Mouse (Mus musculus) stomach, embryonic 16.5 days (tissue): Measurements from ENCODE around the gene Dnah2. TPM values are rescaled to one million over a fixed set of nuclear protein-coding genes. Genes with fewer than 3 reads are reported as not detected.
"Not testable (repeated sequence)": the region's sequence is repeated elsewhere in the genome, so short reads cannot be mapped to it uniquely, and the experiment has no call there.

Experiments
- ATAC-seq: fragments of 200-750 bp; cut with Nextera tagmentation; 2 replicates; pipeline ENCODE4 v1.8.0; 2017; ENCODE audit warnings: moderate number of reproducible peaks, moderate TSS enrichment; ENCODE audit not compliant: insufficient read depth, low FRiP score
- H3K27ac ChIP-seq: fragments of 300-500 bp; sonication (generic); 2 replicates; pipeline ENCODE4 v1.5.1; 2014; ENCODE audit warnings: low read length
- H3K27me3 ChIP-seq: fragments of 300-500 bp; sonication (generic); 2 replicates; pipeline ENCODE4 v1.6.1; 2014; ENCODE audit warnings: low read length, control low read depth, mixed read lengths; ENCODE audit not compliant: control insufficient read depth, insufficient read depth
- H3K36me3 ChIP-seq: fragments of 300-500 bp; sonication (generic); 2 replicates; pipeline ENCODE4 v1.6.1; 2014; ENCODE audit warnings: low read length; ENCODE audit not compliant: control insufficient read depth, insufficient read depth
- H3K4me1 ChIP-seq: fragments of 300-500 bp; sonication (generic); 2 replicates; pipeline ENCODE4 v1.6.1; 2014; ENCODE audit warnings: low read length, control low read depth, mixed read lengths; ENCODE audit not compliant: control insufficient read depth, insufficient read depth
- H3K4me2 ChIP-seq: fragments of 300-500 bp; sonication (generic); 2 replicates; pipeline ENCODE4 v1.6.1; 2014; ENCODE audit warnings: low read depth, low read length, mixed read lengths
- H3K4me3 ChIP-seq: fragments of 300-500 bp; sonication (generic); replicated peaks from 2 replicates; pipeline ENCODE4 v1.5.1; 2014; ENCODE audit warnings: mild to moderate bottlenecking, low read length
- H3K9ac ChIP-seq: fragments of 300-500 bp; sonication (generic); 2 replicates; pipeline ENCODE4 v1.6.1; 2014; ENCODE audit warnings: low read length
- H3K9me3 ChIP-seq: fragments of 300-500 bp; sonication (generic); replicated peaks from 2 replicates; pipeline ENCODE4 v1.6.1; 2016; ENCODE audit warnings: low read length, control low read depth; ENCODE audit not compliant: control insufficient read depth
- WGBS: fragments of 180-500 bp; shearing (Covaris S2); extraction: QIAGEN DNeasy Blood & Tissue Kit; methylation state at CpG from one replicate; pipeline ENCODE4 v1.1.7; 2014; 5-methylcytosine and 5-hydroxymethylcytosine counted together
- polyA plus RNA-seq: library from polyadenylated mRNA; unstranded; fragments of >200 nt; fragmentation: Nextera tagmentation; extraction: Ambion mirVana; gene quantifications from 2 replicates; pipeline ENCODE4 v1.2.1, GENCODE M21; 2015

Gene Dnah2
- polyA plus RNA-seq, 1 experiment from 2014 or later = 0.54 TPM

GRCm38 (mm10) chr11:69545957-69546356, 3.0 kb downstream of the Dnah2 start:
- 11% methylated on average over 7 of the region's 7 CpGs for WGBS
- Histone ChIP-seq H3K4me3 (peak overlapping the region; percentile 57), H3K9ac (peak overlapping the region; percentile 77), H3K4me1 (peaks cover 8% of the 10 kb centered on the region; the same call in 1 of the 2 replicates), H3K9me3 (no peaks in the 10 kb centered on the region), H3K27ac (peak overlapping the region; percentile 86), H3K4me2 (peak overlapping the region; percentile 94), H3K27me3 (no peaks in the 10 kb centered on the region), H3K36me3 (no peaks in the 10 kb centered on the region)
- peak; percentile 20; the same call in 1 of the 2 replicates for ATAC-seq

DNA sequence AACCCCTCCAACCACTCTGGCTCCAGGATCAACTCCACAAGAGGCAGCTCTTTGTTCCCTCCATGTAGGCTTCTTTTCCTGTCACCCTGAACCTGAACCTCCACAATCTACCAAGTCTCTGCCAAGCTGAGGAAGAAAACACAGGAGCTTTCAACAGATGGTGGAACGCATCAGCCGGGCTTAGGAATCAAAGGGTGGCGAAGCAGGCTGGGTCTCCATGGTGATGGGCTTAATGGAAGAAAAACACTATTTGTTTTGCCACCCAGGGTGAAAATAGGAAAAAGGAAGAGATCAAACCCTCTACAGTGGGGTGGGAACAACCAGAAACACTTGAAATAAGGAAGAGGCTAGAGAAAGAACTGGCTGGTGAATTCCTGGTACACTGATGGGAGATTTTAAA, 5.3 kb downstream of the Dnah2 start:
- H3K9me3 ChIP-seq = no peaks in the 10 kb centered on the region
- no peaks in the 10 kb centered on the region for H3K36me3 ChIP-seq
- H3K4me3 ChIP-seq = no peak overlapping the region
- H3K4me1 ChIP-seq = peaks cover 6% of the 10 kb centered on the region; the same call in 1 of the 2 replicates
- WGBS = 38% methylated on average over 3 of the region's 3 CpGs
- no peaks in the 10 kb centered on the region for H3K27me3 ChIP-seq
- H3K27ac ChIP-seq = no peak overlapping the region
- H3K9ac ChIP-seq = no peak overlapping the region
- H3K4me2 ChIP-seq = no peak overlapping the region
- no peak for ATAC-seq

DNA sequence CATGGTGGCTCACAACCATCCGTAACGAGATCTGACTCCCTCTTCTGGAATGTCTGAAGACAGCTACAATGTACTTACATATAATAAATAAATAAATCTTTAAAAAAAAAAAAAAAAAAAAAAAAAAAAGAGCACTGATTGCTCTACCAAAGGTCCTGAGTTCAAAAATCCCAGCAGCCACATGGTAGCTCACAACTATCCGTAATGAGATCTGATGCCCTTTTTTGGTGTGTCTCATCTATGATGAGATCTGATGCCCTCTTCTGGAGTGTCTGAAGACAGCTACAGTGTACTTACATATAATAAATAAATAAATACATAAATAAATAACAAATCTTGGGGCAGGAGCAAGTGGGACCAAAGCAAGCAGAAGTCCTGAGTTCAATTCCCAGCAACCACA, 7.2 kb downstream of the Dnah2 start:
- H3K27ac ChIP-seq, H3K36me3 ChIP-seq, H3K27me3 ChIP-seq, H3K9ac ChIP-seq, ATAC-seq, H3K4me3 ChIP-seq, H3K9me3 ChIP-seq, H3K4me1 ChIP-seq, H3K4me2 ChIP-seq: not testable (repeated sequence)
- 64% methylated on average over 1 of the region's 3 CpGs for WGBS

- Histone ChIP-seq H3K4me1 (no peaks in the 10 kb centered on the region), H3K9ac (no peak overlapping the region), H3K4me2 (no peak overlapping the region), H3K9me3 (no peaks in the 10 kb centered on the region), H3K27me3 (no peaks in the 10 kb centered on the region), H3K27ac (no peak overlapping the region), H3K36me3 (no peaks in the 10 kb centered on the region), H3K4me3 (no peak overlapping the region)
- 79% methylated on average over 2 of the region's 2 CpGs for WGBS
- no peak for ATAC-seq
Observed at GRCm38 (mm10) chr11:69540700-69541099, 8.2 kb downstream of the Dnah2 start.

GRCm38 (mm10) chr11:69534990-69535389, 13.9 kb downstream of the Dnah2 start:
- no peak overlapping the region for H3K4me3 ChIP-seq
- H3K9me3 ChIP-seq = no peaks in the 10 kb centered on the region
- no peaks in the 10 kb centered on the region for H3K36me3 ChIP-seq
- no peak overlapping the region for H3K9ac ChIP-seq
- no peak overlapping the region for H3K27ac ChIP-seq
- H3K27me3 ChIP-seq = no peaks in the 10 kb centered on the region
- H3K4me2 ChIP-seq = no peak overlapping the region
- ATAC-seq = no peak
- WGBS = 81% methylated on average over 1 of the region's 1 CpGs
- no peaks in the 10 kb centered on the region for H3K4me1 ChIP-seq

- no peaks in the 10 kb centered on the region for H3K36me3 ChIP-seq
- no peak overlapping the region for H3K4me3 ChIP-seq
- no peaks in the 10 kb centered on the region for H3K27me3 ChIP-seq
- H3K4me1 ChIP-seq = no peaks in the 10 kb centered on the region
- no peak overlapping the region for H3K4me2 ChIP-seq
- no peak overlapping the region for H3K9ac ChIP-seq
- H3K27ac ChIP-seq = no peak overlapping the region
- 76% methylated on average over 7 of the region's 7 CpGs for WGBS
- no peak for ATAC-seq
- no peaks in the 10 kb centered on the region for H3K9me3 ChIP-seq
Observed at GRCm38 (mm10) chr11:69532480-69533150, 16.3 kb downstream of the Dnah2 start.

DNA sequence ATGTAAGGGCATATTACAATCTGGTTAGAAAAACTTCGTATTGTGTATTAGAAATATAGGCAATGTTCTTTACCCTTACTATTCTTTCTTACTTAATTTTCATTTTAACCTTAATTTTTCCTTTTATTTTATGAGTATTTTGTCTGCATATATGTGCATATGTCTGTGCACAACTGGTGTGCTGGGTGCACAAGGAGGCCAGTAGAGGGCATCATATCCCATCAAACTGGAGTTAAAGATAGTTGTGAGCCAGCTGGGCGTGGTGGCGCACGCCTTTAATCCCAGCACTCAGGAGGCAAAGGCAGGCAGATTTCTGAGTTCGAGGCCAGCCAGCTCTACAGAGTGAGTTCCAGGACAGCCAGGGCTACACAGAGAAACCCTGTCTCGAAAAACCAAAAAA, 18.2 kb downstream of the Dnah2 start:
- H3K27ac ChIP-seq, H3K4me3 ChIP-seq, H3K36me3 ChIP-seq, ATAC-seq, H3K9me3 ChIP-seq, H3K27me3 ChIP-seq, H3K9ac ChIP-seq, H3K4me1 ChIP-seq, H3K4me2 ChIP-seq: not testable (repeated sequence)
- WGBS = 87% methylated on average over 6 of the region's 6 CpGs

DNA sequence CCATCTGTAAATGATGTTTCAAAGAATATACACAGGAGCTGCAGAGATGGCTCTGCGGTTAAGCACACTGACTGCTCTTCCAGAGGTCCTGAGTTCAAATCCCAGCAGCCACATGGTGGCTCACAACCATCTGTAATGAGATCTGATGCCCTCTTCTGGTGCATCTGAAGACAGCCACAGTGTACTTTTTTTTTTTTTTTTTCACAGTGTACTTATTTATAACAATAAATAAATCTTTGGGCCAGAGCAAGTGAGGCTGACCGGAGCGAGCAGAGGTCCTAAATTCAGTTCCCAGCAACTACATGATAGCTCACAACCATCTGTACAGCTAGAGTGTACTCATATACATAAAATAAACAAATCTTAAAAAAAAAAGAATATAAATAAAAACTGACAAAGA, 18.6 kb downstream of the Dnah2 start:
- H3K4me3 ChIP-seq, H3K27me3 ChIP-seq, H3K9ac ChIP-seq, H3K9me3 ChIP-seq, H3K4me1 ChIP-seq, H3K4me2 ChIP-seq, H3K36me3 ChIP-seq, ATAC-seq, H3K27ac ChIP-seq: not testable (repeated sequence)
- WGBS = 90% methylated on average over 3 of the region's 3 CpGs

- H3K4me3 ChIP-seq = no peak overlapping the region
- 83% methylated on average over 4 of the region's 4 CpGs for WGBS
- H3K27me3 ChIP-seq = no peaks in the 10 kb centered on the region
- H3K4me2 ChIP-seq = no peak overlapping the region
- H3K27ac ChIP-seq = no peak overlapping the region
- H3K9me3 ChIP-seq = no peaks in the 10 kb centered on the region
- H3K4me1 ChIP-seq = no peaks in the 10 kb centered on the region
- no peak overlapping the region for H3K9ac ChIP-seq
- ATAC-seq = no peak
- no peaks in the 10 kb centered on the region for H3K36me3 ChIP-seq
Observed at GRCm38 (mm10) chr11:69528031-69528390, 20.9 kb downstream of the Dnah2 start.
